Comparison of ENCODE assay signal across 25 mouse cellular contexts in genomic region chr17:85585779-85586178, GRCm38 (mm10). TPM values are rescaled to one million over a fixed set of nuclear protein-coding genes. Genes with fewer than 3 reads are reported as not detected.
"Had no signal": no experiment of that assay in that cellular context is flagged by ENCODE, and none has a peak within 500 bp of the region (broad histone marks: within the 10 kb centered on the region; RNA-seq: fewer than 3 reads in every experiment).

No protein-coding gene starts in this region.

- H3K9me3 ChIP-seq: kidney, embryonic 15.5 days; limb, embryonic 15.5 days; midbrain, embryonic 10.5 days had no signal

- H3K27ac ChIP-seq: kidney, embryonic 15.5 days; left cerebral cortex, adult 2 months; limb, embryonic 12.5 days; limb, embryonic 15.5 days; midbrain, embryonic 10.5 days; stomach, postnatal 0 days had no signal

- DNase-seq: kidney, adult 11 months; kidney, adult 8-10 months; kidney, postnatal 10 days; kidney, postnatal 36 days; layer of hippocampus, postnatal 36 days; lung, adult 2 months; lung, postnatal 14 days; lung, postnatal 4 days; midbrain, embryonic 14.5 days; right cerebral cortex, adult 18-20 months; right cerebral cortex, postnatal 14 days; right cerebral cortex, postnatal 4 days; thymus, adult 2 months; thymus, postnatal 14 days; thymus, postnatal 4 days had no signal

- H3K4me2 ChIP-seq: kidney, embryonic 15.5 days; limb, embryonic 12.5 days; limb, embryonic 15.5 days had no signal

- H3K4me3 ChIP-seq: kidney, embryonic 15.5 days; left cerebral cortex, adult 2 months; limb, embryonic 12.5 days; limb, embryonic 15.5 days; midbrain, embryonic 10.5 days had no signal

- H3K36me3 ChIP-seq: kidney, embryonic 15.5 days; limb, embryonic 12.5 days; limb, embryonic 15.5 days; midbrain, embryonic 10.5 days had no signal

- H3K27me3 ChIP-seq: kidney, embryonic 15.5 days; limb, embryonic 15.5 days had no signal

- H3K4me1 ChIP-seq: kidney, embryonic 15.5 days; limb, embryonic 12.5 days; limb, embryonic 15.5 days; midbrain, embryonic 10.5 days had no signal

- H3K9ac ChIP-seq: kidney, embryonic 15.5 days; limb, embryonic 12.5 days; limb, embryonic 15.5 days had no signal

RNA-seq across cellular contexts. Expression of gene Six3, which starts 27.6 kb away (rescaled TPM):
- total RNA-seq: megakaryocyte, adult 5-6 weeks had no signal
- polyA plus RNA-seq: kidney, embryonic 15.5 days; limb, embryonic 12.5 days; limb, embryonic 15.5 days; lung, adult 2 months; lung, embryonic 16.5 days; neural tube, embryonic 14.5 days; stomach, embryonic 14.5 days; stomach, postnatal 0 days had no signal
